Mouse (Mus musculus): ENCODE measurements around the gene Prrg2. TPM values are rescaled to one million over a fixed set of nuclear protein-coding genes. Genes with fewer than 3 reads are reported as not detected.

The Prrg2 gene
- polyA plus RNA-seq, 1 experiment from 2014 or later, result 14.5 TPM

GRCm38 (mm10) chr7:45038411-45038810 lies 24.1 kb downstream of the Prrg2 start:
- Histone ChIP-seq H3K9me3 (ENCODE audit: control insufficient read depth, low read length) (no peaks in the 10 kb centered on the region), H3K9ac (ENCODE audit: low read length) (no peak overlapping the region), H3K4me1 (ENCODE audit: control insufficient read depth in 2 of 2, insufficient read depth in 2 of 2, low read length in 2 of 2) (no peaks in the 10 kb centered on the region), H3K4me2 (ENCODE audit: low read length) (no peak overlapping the region), H3K27me3 (ENCODE audit: control insufficient read depth, insufficient read depth, low read length) (no peaks in the 10 kb centered on the region), H3K4me3 (ENCODE audit: control insufficient read depth in 1 of 2, insufficient read depth in 1 of 2, low read depth in 1 of 2, low read length in 2 of 2) (no peak overlapping the region), H3K36me3 (ENCODE audit: control insufficient read depth, insufficient read depth, low read length) (peaks cover 100% of the 10 kb centered on the region), H3K27ac (replicated peaks in 1 of 2; ENCODE audit: control insufficient read depth in 1 of 2, insufficient read depth in 1 of 2, low read depth in 2 of 2, low read length in 2 of 2) (no peak overlapping the region)
- 95% methylated on average over 9 of the region's 9 CpGs for WGBS
- no peak for ATAC-seq (ENCODE audit: insufficient number of reproducible peaks, insufficient read depth, low FRiP score, low read depth)

DNA sequence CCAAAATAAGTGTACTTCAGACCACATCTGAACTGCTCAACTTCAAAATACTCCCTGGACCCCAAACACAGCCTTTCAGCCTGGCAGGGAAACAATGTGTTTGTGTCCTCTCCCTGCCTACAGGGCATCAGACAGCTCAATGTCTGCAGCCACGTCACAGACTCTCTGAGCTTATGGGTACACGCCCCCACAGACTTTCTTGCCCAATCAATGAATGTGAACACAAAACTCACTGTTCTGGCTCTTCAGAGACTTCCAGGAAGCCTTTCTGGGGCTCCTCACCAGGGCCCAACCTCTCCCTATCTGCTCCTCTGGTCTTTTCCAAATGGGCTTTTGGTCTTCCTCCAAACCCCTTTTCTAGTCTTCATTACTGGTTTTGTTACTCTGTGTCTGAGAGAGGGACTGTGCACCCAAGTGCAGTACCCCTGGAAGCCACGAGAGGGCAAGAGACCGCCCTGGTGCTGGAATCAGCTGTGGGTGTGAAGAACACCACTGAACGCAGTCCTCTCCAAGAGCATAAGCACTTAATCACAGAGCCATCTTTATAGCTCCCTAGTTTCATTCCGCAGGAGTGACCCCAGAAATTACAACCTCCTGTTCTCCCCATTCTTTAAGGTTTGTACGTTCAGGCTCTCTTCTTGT lies 24.6 kb downstream of the Prrg2 start:
- H3K9ac ChIP-seq (ENCODE audit: low read length), result no peak overlapping the region
- peaks cover 100% of the 10 kb centered on the region for H3K36me3 ChIP-seq (ENCODE audit: control insufficient read depth, insufficient read depth, low read length)
- H3K4me1 ChIP-seq (ENCODE audit: control insufficient read depth in 2 of 2, insufficient read depth in 2 of 2, low read length in 2 of 2), result no peaks in the 10 kb centered on the region
- WGBS, result 70% methylated on average over 7 of the region's 7 CpGs
- H3K27me3 ChIP-seq (ENCODE audit: control insufficient read depth, insufficient read depth, low read length), result no peaks in the 10 kb centered on the region
- H3K4me3 ChIP-seq (ENCODE audit: control insufficient read depth in 1 of 2, insufficient read depth in 1 of 2, low read depth in 1 of 2, low read length in 2 of 2), result no peak overlapping the region
- ATAC-seq (ENCODE audit: insufficient number of reproducible peaks, insufficient read depth, low FRiP score, low read depth), result no peak
- H3K27ac ChIP-seq (replicated peaks in 1 of 2; ENCODE audit: control insufficient read depth in 1 of 2, insufficient read depth in 1 of 2, low read depth in 2 of 2, low read length in 2 of 2), result 0 out of 4 replicates have a peak overlapping the region, but pooled peaks of 1 of the 2 experiments have one; percentile 6
- no peak overlapping the region for H3K4me2 ChIP-seq (ENCODE audit: low read length)
- H3K9me3 ChIP-seq (ENCODE audit: control insufficient read depth, low read length), result no peaks in the 10 kb centered on the region

- Histone ChIP-seq H3K4me2 (ENCODE audit: low read length) (no peak overlapping the region), H3K36me3 (ENCODE audit: control insufficient read depth, insufficient read depth, low read length) (peaks cover 100% of the 10 kb centered on the region), H3K27me3 (ENCODE audit: control insufficient read depth, insufficient read depth, low read length) (no peaks in the 10 kb centered on the region), H3K9me3 (ENCODE audit: control insufficient read depth, low read length) (no peaks in the 10 kb centered on the region), H3K4me1 (ENCODE audit: control insufficient read depth in 2 of 2, insufficient read depth in 2 of 2, low read length in 2 of 2) (no peaks in the 10 kb centered on the region), H3K4me3 (ENCODE audit: control insufficient read depth in 1 of 2, insufficient read depth in 1 of 2, low read depth in 1 of 2, low read length in 2 of 2) (no peak overlapping the region), H3K9ac (ENCODE audit: low read length) (no peak overlapping the region), H3K27ac (replicated peaks in 1 of 2; ENCODE audit: control insufficient read depth in 1 of 2, insufficient read depth in 1 of 2, low read depth in 2 of 2, low read length in 2 of 2) (no peak overlapping the region)
- WGBS, result 89% methylated on average over 11 of the region's 11 CpGs
- ATAC-seq (ENCODE audit: insufficient number of reproducible peaks, insufficient read depth, low FRiP score, low read depth), result no peak
Observed at GRCm38 (mm10) chr7:45036702-45037101, 25.8 kb downstream of the Prrg2 start.

DNA sequence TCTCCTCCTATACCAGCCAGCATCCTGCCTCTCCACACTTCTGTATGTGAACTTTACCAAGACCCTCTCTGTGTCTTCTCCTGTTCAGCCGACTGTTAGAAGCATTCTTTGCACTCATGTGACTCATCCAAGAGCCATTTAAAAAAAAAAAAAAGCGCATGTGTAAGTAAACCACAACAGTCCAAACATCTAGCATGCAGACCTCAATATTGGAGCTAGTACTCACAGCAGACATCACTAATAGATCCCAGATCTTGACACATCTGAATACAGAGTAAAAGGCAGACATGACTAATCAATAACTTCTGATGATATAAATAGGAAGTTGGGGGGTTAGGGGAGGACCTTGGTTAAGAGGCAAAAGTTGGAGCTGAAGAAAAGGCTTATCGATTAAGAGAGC lies 26.8 kb downstream of the Prrg2 start:
- WGBS, result 84% methylated on average over 3 of the region's 3 CpGs
- Histone ChIP-seq H3K9me3 (ENCODE audit: control insufficient read depth, low read length) (no peaks in the 10 kb centered on the region), H3K4me2 (ENCODE audit: low read length) (no peak overlapping the region), H3K27ac (replicated peaks in 1 of 2; ENCODE audit: control insufficient read depth in 1 of 2, insufficient read depth in 1 of 2, low read depth in 2 of 2, low read length in 2 of 2) (no peak overlapping the region), H3K9ac (ENCODE audit: low read length) (no peak overlapping the region), H3K4me3 (ENCODE audit: control insufficient read depth in 1 of 2, insufficient read depth in 1 of 2, low read depth in 1 of 2, low read length in 2 of 2) (no peak overlapping the region), H3K4me1 (ENCODE audit: control insufficient read depth in 2 of 2, insufficient read depth in 2 of 2, low read length in 2 of 2) (no peaks in the 10 kb centered on the region), H3K27me3 (ENCODE audit: control insufficient read depth, insufficient read depth, low read length) (no peaks in the 10 kb centered on the region), H3K36me3 (ENCODE audit: control insufficient read depth, insufficient read depth, low read length) (peaks cover 100% of the 10 kb centered on the region)
- no peak for ATAC-seq (ENCODE audit: insufficient number of reproducible peaks, insufficient read depth, low FRiP score, low read depth)

DNA sequence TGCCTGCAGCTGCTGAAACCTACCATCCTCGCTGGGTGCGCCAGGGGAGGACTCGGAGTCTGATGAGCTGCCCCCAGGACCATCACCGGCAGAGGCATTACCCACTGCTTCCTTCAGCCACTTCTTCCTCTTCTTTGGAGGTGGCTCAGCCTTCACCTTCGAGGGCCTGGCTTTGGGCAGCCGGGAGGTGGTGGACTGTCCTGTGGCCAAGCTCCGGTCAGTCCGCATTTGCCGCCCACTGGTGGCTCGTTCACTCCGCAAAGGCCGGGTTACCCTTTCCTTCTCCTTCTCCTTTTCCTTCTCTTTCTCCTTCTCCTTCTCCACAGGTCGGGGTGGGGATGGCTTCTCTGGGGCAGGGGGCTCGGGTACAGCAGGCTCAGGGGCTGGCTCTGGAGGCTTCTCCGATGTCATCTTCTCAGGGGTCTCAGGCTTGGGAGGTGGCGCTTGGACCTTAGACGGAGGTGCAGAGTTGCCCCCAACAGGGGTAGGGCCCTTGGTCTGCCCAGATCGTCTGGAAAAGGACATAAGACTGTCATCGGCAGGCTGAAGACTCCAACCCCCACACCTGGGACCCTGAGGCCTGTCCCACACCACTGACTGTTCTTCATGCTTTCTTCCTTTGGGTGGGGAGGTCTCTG lies 28.6 kb downstream of the Prrg2 start:
- H3K4me1 ChIP-seq (ENCODE audit: control insufficient read depth in 2 of 2, insufficient read depth in 2 of 2, low read length in 2 of 2), result no peaks in the 10 kb centered on the region
- H3K4me3 ChIP-seq (ENCODE audit: control insufficient read depth in 1 of 2, insufficient read depth in 1 of 2, low read depth in 1 of 2, low read length in 2 of 2), result no peak overlapping the region
- H3K27me3 ChIP-seq (ENCODE audit: control insufficient read depth, insufficient read depth, low read length), result no peaks in the 10 kb centered on the region
- H3K4me2 ChIP-seq (ENCODE audit: low read length), result no peak overlapping the region
- 90% methylated on average over 19 of the region's 19 CpGs for WGBS
- H3K9me3 ChIP-seq (ENCODE audit: control insufficient read depth, low read length), result no peaks in the 10 kb centered on the region
- ATAC-seq (ENCODE audit: insufficient number of reproducible peaks, insufficient read depth, low FRiP score, low read depth), result no peak
- H3K36me3 ChIP-seq (ENCODE audit: control insufficient read depth, insufficient read depth, low read length), result peaks cover 99% of the 10 kb centered on the region
- H3K27ac ChIP-seq (replicated peaks in 1 of 2; ENCODE audit: control insufficient read depth in 1 of 2, insufficient read depth in 1 of 2, low read depth in 2 of 2, low read length in 2 of 2), result no peak overlapping the region
- no peak overlapping the region for H3K9ac ChIP-seq (ENCODE audit: low read length)

- no peak overlapping the region for H3K4me3 ChIP-seq (ENCODE audit: control insufficient read depth in 1 of 2, insufficient read depth in 1 of 2, low read depth in 1 of 2, low read length in 2 of 2)
Observed at GRCm38 (mm10) chr7:45030857-45031256, 31.6 kb downstream of the Prrg2 start.

DNA sequence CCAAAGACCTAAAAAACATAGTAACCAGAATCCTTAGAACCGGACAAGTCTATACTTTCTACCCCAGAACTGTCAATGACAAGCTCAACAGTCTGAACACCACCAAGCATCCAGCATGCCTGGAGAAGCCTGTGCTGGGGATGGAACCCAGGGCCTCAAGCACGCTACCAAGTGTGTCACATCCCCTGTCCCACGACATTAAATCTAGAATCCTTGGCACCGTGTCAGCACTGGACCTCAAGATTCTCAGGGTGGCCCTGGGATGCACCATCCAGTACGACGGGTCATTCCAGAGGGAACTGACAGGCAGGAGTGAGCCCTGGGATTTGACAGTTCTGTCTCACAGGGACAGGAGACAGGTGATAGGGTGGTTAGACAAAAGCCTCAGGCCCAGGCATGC lies 32.5 kb downstream of the Prrg2 start:
- Histone ChIP-seq H3K9me3 (ENCODE audit: control insufficient read depth, low read length) (no peaks in the 10 kb centered on the region), H3K27me3 (ENCODE audit: control insufficient read depth, insufficient read depth, low read length) (no peaks in the 10 kb centered on the region), H3K27ac (replicated peaks in 1 of 2; ENCODE audit: control insufficient read depth in 1 of 2, insufficient read depth in 1 of 2, low read depth in 2 of 2, low read length in 2 of 2) (no peak overlapping the region), H3K4me2 (ENCODE audit: low read length) (no peak overlapping the region), H3K4me3 (ENCODE audit: control insufficient read depth in 1 of 2, insufficient read depth in 1 of 2, low read depth in 1 of 2, low read length in 2 of 2) (no peak overlapping the region), H3K9ac (ENCODE audit: low read length) (no peak overlapping the region), H3K4me1 (ENCODE audit: control insufficient read depth in 2 of 2, insufficient read depth in 2 of 2, low read length in 2 of 2) (no peaks in the 10 kb centered on the region), H3K36me3 (ENCODE audit: control insufficient read depth, insufficient read depth, low read length) (peaks cover 84% of the 10 kb centered on the region)
- ATAC-seq (ENCODE audit: insufficient number of reproducible peaks, insufficient read depth, low FRiP score, low read depth), result no peak
- 90% methylated on average over 6 of the region's 6 CpGs for WGBS

More at GRCm38 (mm10) chr7:45030857-45031256, 31.6 kb downstream of the Prrg2 start:
- Histone ChIP-seq H3K27ac (replicated peaks in 1 of 2; ENCODE audit: control insufficient read depth in 1 of 2, insufficient read depth in 1 of 2, low read depth in 2 of 2, low read length in 2 of 2) (no peak overlapping the region), H3K9me3 (ENCODE audit: control insufficient read depth, low read length) (no peaks in the 10 kb centered on the region), H3K4me2 (ENCODE audit: low read length) (no peak overlapping the region), H3K36me3 (ENCODE audit: control insufficient read depth, insufficient read depth, low read length) (peaks cover 93% of the 10 kb centered on the region), H3K9ac (ENCODE audit: low read length) (no peak overlapping the region), H3K4me1 (ENCODE audit: control insufficient read depth in 2 of 2, insufficient read depth in 2 of 2, low read length in 2 of 2) (no peaks in the 10 kb centered on the region), H3K27me3 (ENCODE audit: control insufficient read depth, insufficient read depth, low read length) (no peaks in the 10 kb centered on the region)
- ATAC-seq (ENCODE audit: insufficient number of reproducible peaks, insufficient read depth, low FRiP score, low read depth), result no peak
- WGBS, result 98% methylated on average over 8 of the region's 8 CpGs

DNA sequence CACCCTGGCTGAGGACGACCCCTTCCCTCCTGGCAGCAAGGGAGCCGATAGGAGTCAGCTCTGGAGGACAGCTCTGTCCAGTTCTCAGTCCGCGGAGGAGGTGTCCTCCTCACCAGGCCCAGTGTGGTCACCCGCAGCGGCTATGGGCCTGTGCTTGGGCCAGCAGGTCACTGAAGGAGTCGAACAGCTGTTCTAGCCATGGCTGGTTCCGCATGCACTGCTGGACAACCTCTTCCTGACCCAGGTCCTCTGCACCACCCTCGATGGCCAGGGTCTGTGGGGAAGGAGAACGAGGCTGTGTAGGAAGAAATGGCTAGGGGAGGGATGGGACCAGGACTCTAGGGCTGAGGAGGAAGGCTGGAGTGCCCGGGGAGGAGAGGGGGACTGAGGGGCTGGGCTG lies 34.1 kb downstream of the Prrg2 start:
- no peak overlapping the region for H3K27ac ChIP-seq (replicated peaks in 1 of 2; ENCODE audit: control insufficient read depth in 1 of 2, insufficient read depth in 1 of 2, low read depth in 2 of 2, low read length in 2 of 2)
- H3K4me1 ChIP-seq (ENCODE audit: control insufficient read depth in 2 of 2, insufficient read depth in 2 of 2, low read length in 2 of 2), result no peaks in the 10 kb centered on the region
- peaks cover 68% of the 10 kb centered on the region for H3K36me3 ChIP-seq (ENCODE audit: control insufficient read depth, insufficient read depth, low read length)
- H3K9me3 ChIP-seq (ENCODE audit: control insufficient read depth, low read length), result no peaks in the 10 kb centered on the region
- H3K4me2 ChIP-seq (ENCODE audit: low read length), result no peak overlapping the region
- no peaks in the 10 kb centered on the region for H3K27me3 ChIP-seq (ENCODE audit: control insufficient read depth, insufficient read depth, low read length)
- 93% methylated on average over 11 of the region's 11 CpGs for WGBS
- H3K4me3 ChIP-seq (ENCODE audit: control insufficient read depth in 1 of 2, insufficient read depth in 1 of 2, low read depth in 1 of 2, low read length in 2 of 2), result no peak overlapping the region
- ATAC-seq (ENCODE audit: insufficient number of reproducible peaks, insufficient read depth, low FRiP score, low read depth), result no peak
- H3K9ac ChIP-seq (ENCODE audit: low read length), result no peak overlapping the region
